Mouse (Mus musculus) lung, postnatal 10 days (tissue): ENCODE data around the gene Zfr2.

Experiments used
- DNase-seq: peaks from one replicate; pipeline ENCODE4 v3.0.0; 2021

Gene Zfr2

GRCm38 (mm10) chr10:81289278-81289677, 56.3 kb downstream of the Zfr2 start:
- DNase-seq = peak; percentile 81

GRCm38 (mm10) chr10:81289811-81290210, 56.9 kb downstream of the Zfr2 start:
- no peak for DNase-seq

- peak; percentile 61 for DNase-seq
Measured at GRCm38 (mm10) chr10:81290698-81291460, 57.9 kb downstream of the Zfr2 start.

- DNase-seq = no peak
Measured at GRCm38 (mm10) chr10:81291511-81292104, 58.7 kb downstream of the Zfr2 start, which contains the start of gene Tjp3. Gene Tjp3, minus strand, starts transcription at chr10:81291581.

- DNase-seq = peak; percentile 100
Measured at GRCm38 (mm10) chr10:81292554-81293333, 59.8 kb downstream of the Zfr2 start, which contains the start of gene Pip5k1c. Gene Pip5k1c, plus strand, starts transcription at chr10:81292963.

- DNase-seq = no peak
Measured at GRCm38 (mm10) chr10:81293334-81294030, 60.5 kb downstream of the Zfr2 start.

- DNase-seq = no peak
Measured at GRCm38 (mm10) chr10:81294442-81294841, 61.5 kb downstream of the Zfr2 start.

GRCm38 (mm10) chr10:81295185-81295584, 62.2 kb downstream of the Zfr2 start:
- DNase-seq = no peak

GRCm38 (mm10) chr10:81297246-81297645, 64.3 kb downstream of the Zfr2 start:
- DNase-seq = no peak

- DNase-seq = peak; percentile 82
Measured at GRCm38 (mm10) chr10:81297845-81298244, 64.9 kb downstream of the Zfr2 start.

- no peak for DNase-seq
Measured at GRCm38 (mm10) chr10:81298369-81299100, 65.6 kb downstream of the Zfr2 start.

GRCm38 (mm10) chr10:81299585-81300351, 66.8 kb downstream of the Zfr2 start:
- no peak for DNase-seq

GRCm38 (mm10) chr10:81300352-81300907, 67.5 kb downstream of the Zfr2 start:
- DNase-seq = no peak

GRCm38 (mm10) chr10:81301321-81301720, 68.4 kb downstream of the Zfr2 start:
- DNase-seq = no peak
